Mouse (Mus musculus): ENCODE results near the gene Dnajc7. TPM values are rescaled to one million over a fixed set of nuclear protein-coding genes. Genes with fewer than 3 reads are reported as not detected.
"Not testable (repeated sequence)": the region's sequence is repeated elsewhere in the genome, so short reads cannot be mapped to it uniquely, and the experiment has no call there.

The Dnajc7 gene
- polyA plus RNA-seq, 2 experiments from 2014 or later, result 426 to 510 TPM

DNA sequence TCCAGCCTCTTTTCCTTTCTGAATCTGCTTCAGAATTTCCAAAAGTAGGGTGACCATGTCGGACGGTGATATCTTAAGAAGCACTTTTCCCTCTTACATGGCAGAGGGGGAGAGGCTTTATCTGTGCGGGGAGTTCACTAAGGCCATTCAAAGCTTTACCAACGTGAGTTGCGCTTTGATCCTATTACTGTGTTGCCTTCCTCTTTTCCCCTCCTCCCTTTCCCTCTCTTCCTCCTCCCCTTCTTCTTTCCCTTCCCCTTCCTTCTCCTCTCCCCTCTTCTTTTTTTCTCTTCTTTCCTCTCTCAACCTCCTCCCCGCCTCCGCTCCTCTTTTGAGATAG lies 74.3 kb downstream of the Dnajc7 start:
- ATAC-seq, result no peak

DNA sequence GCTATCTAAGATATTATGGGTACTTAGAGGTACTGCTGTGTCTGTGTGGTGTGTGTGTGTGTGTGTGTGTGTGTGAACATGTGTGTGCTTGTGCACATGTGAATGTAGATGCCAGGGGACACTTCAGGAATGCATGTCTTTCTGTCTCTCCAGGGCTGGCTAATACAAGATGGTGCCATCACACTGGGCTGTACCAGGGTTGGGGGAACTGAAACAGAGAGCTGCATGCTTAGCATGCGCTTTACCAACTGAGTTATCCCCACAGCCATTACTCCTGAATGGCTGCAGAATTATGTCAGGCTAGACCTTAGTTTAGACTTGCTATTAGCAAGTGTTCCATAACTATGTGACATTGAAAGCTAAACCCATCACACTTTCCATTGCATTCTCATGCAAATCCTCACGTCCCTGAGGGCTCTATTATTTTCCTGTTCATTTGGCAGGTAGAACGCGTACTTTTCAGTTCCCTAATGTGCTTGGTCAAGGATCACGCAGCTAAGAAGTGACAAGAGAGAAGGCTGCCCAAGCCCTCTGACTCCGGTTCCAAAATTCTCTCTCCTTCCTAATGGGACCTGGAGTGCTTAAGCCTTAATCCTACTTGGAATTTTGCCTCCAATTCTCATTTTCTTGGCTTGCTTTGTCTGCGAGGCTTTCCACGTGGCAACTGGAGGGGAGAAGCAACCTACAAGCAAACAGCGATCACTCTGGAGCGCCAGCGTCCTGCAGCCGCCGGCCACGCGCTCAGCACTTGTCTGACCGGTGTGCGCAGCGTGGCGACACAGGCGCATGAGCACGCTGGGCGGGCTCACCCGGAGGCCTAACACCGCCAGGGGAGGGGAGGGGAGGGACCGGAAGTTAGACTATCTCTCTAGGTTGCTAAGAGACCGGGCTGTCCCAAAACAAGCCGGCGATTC lies 74.9 kb downstream of the Dnajc7 start, which contains the start of gene Ttc25:
Ttc25 (plus strand) TSS at position 776 of the 914 bp plus-strand sequence.
- peak; percentile 97 for ATAC-seq

DNA sequence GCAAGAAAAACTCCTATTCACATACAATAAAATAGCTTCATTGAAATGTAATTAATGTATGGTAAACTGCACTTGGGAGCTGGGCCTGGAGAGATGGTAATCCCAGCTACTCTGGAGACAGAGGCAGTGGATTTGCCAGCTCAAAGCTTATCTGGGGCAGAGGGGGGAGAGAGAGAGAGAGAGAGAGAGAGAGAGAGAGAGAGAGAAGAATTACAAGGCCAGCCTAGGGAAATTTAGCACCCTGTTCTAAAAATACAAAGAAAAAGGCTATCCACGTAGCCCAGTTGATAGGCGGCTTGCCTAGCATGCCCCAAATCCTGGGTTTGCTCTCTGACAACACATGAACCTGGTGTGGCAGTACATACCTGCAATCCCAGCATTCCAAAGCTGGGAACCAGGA lies 78.4 kb downstream of the Dnajc7 start:
- ATAC-seq, result no peak

DNA sequence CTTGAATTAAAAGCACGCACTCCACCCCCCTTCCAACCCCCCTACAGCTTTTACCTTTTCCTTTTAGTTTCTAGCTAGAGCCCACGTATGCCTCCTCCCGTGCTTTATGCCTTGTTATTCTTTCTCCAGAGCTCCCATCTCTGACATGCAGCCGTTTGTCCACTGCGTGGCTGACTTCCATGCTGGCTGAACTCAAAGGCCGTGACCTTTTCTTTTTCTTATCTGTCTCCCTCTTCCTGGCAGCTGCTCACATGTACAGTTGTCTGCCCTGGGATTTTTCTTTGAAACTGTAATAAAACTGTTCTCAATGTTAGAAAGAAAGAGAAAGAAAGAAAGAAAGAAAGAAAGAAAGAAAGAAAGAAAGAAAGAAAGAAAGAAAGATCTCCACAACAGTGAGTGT lies 79.0 kb downstream of the Dnajc7 start:
- ATAC-seq, result no peak

DNA sequence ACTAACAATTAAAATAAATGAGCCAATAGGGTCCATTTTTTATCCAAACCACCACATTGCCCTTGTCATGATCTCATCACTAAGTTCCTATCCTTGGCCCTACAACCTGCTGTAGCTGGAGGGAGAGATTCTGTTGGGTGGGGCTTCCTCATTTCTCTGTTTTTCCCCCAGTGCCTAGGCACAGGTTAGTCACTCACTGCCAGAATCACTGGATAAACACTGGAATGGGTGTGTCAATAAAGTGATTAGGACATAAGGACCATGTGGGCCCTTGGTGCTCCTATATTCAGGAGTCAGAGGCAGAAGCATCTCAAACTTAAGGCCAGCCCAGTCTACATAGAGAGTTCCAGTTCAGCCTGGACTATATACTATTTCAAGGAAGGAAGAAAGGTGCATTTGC lies 83.5 kb downstream of the Dnajc7 start:
- no peak for ATAC-seq

DNA sequence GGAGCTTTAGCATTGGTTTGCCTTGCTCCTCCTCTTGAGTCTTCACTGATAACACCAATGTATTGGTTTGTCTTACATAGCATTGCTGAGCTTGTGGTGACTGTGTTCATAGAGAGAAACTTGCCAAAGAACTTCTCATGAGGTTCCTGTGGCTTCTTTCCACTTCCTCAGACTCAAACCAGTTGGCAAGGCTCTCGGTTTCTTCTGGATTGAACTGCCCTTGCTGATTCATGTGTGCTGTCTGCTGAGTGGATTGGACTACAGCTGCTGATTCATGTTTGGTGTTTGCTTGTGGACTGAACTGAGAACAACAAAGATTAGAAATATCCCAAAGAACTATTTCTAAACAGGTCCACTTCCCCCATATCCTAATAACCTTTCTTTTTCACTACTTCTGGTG lies 84.0 kb downstream of the Dnajc7 start:
- no peak for ATAC-seq

DNA sequence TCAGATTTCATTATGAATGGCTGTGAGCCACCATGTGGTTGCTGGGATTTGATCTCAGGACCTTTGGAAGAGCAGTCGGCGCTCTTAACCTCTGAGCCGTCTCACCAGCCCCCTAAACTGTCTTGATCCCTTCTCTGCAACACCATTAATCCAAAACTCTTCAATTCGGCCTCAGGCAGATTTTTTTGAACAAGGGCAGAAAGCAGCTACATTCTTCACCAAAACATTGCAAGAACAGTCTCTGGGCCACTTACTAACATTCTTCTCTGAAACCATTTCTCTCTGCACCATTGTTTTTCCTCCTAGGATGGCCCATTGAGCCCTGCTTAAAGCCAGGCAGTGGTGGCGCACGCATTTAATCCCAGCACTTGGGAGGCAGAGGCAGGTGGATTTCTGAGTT lies 85.1 kb downstream of the Dnajc7 start:
- ATAC-seq, result not testable (repeated sequence)

DNA sequence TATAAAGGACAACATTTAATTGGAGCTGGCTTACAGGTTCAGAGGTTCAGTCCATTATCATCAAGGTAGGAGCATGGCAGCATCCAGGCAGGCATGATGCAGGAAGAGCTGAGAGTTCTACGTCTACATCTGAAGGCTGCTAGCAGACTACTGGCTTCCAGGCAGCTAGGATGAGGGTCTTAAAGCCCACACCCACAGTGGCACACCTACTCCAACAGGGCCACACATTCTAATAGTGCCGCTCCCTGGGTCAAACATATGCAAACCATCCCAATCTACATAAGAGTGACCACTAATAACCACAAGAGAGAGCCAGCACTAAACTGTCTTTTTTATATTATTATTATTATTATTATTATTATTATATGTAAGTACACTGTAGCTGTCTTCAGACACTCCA lies 85.6 kb downstream of the Dnajc7 start:
- ATAC-seq, result not testable (repeated sequence)

DNA sequence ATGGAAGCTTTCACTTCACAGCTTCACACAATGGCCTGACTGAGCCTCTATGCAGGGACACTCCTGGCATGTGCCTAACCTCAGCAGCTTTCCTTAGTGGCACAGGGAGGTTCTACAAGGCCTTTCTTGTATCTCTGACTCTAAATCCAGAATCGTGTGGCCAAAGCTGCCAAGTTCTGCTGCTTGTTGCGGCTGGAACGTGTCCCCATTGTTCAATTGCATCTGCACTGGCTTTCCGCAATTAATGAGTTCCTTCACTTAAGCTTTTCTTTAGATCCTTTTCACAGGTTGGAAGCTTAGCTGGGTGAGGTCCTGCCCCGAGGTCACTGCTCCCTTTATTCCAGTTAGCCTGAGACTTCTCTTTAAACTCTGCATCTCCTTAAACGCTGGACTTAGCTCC lies 86.1 kb downstream of the Dnajc7 start:
- no peak for ATAC-seq

Other genes with a start within 250 kb of the Dnajc7 start
- 1 to 10 TPM in 1 of 2 experiments, under 1 TPM in 1; 0.32 to 1.9 TPM for gene Jup, start 222.4 kb downstream of the Dnajc7 start, polyA plus RNA-seq (2017; shearing (Covaris generic))
- not detected for gene P3h4, start 205.3 kb downstream of the Dnajc7 start, polyA plus RNA-seq (2017; shearing (Covaris generic))
- not detected for gene Fkbp10, start 204.5 kb downstream of the Dnajc7 start, polyA plus RNA-seq (2017; shearing (Covaris generic))
- gene Nt5c3b, start 178.4 kb downstream of the Dnajc7 start, polyA plus RNA-seq (2017; shearing (Covaris generic)), result 100 to 1,000 TPM; 126 to 156 TPM
- under 1 TPM; 0.16 to 0.65 TPM for gene Klhl10, start 178.3 kb downstream of the Dnajc7 start, polyA plus RNA-seq (2017; shearing (Covaris generic))
- gene Klhl11, start 147.4 kb downstream of the Dnajc7 start, polyA plus RNA-seq (2017; shearing (Covaris generic)), result 1 to 10 TPM; 2.2 to 3.0 TPM
- 100 to 1,000 TPM; 102 to 153 TPM for gene Acly, start 92.2 kb downstream of the Dnajc7 start, polyA plus RNA-seq (2017; shearing (Covaris generic))
- gene Ttc25, start 74.6 kb downstream of the Dnajc7 start, polyA plus RNA-seq (2017; shearing (Covaris generic)), result under 1 TPM in 1 of 2 experiments, not detected in 1; 0.24 TPM
- gene Cnp, start 45.3 kb downstream of the Dnajc7 start, polyA plus RNA-seq (2017; shearing (Covaris generic)), result 100 to 1,000 TPM; 185 to 348 TPM
- 10 to 100 TPM; 27.1 to 30.3 TPM for gene Nkiras2, start 924 bp downstream of the Dnajc7 start, polyA plus RNA-seq (2017; shearing (Covaris generic))
- under 1 TPM in 1 of 2 experiments, not detected in 1; 0.23 TPM for gene Zfp385c, start 72.3 kb upstream of the Dnajc7 start, polyA plus RNA-seq (2017; shearing (Covaris generic))
- 10 to 100 TPM; 31.6 to 60.3 TPM for gene Dhx58, start 84.1 kb upstream of the Dnajc7 start, polyA plus RNA-seq (2017; shearing (Covaris generic))
- gene Kat2a, start 92.3 kb upstream of the Dnajc7 start, polyA plus RNA-seq (2017; shearing (Covaris generic)), result 10 to 100 TPM; 11.1 to 13.2 TPM
- 1 to 10 TPM in 1 of 2 experiments, not detected in 1; 1.0 TPM for gene Hspb9, start 93.7 kb upstream of the Dnajc7 start, polyA plus RNA-seq (2017; shearing (Covaris generic))
- gene Rab5c, start 118.0 kb upstream of the Dnajc7 start, polyA plus RNA-seq (2017; shearing (Covaris generic)), result 10 to 100 TPM; 21.2 to 35.8 TPM
- gene Kcnh4, start 139.8 kb upstream of the Dnajc7 start, polyA plus RNA-seq (2017; shearing (Covaris generic)), result not detected
- gene Hcrt, start 142.8 kb upstream of the Dnajc7 start, polyA plus RNA-seq (2017; shearing (Covaris generic)), result not detected
- 1 to 10 TPM; 2.7 to 3.1 TPM for gene Ghdc, start 150.8 kb upstream of the Dnajc7 start, polyA plus RNA-seq (2017; shearing (Covaris generic))
- gene Stat5b, start 230.6 kb upstream of the Dnajc7 start, polyA plus RNA-seq (2017; shearing (Covaris generic)), result 10 to 100 TPM; 39.3 to 53.2 TPM
- 10 to 100 TPM; 37.9 to 52.4 TPM for gene Stat5a, start 239.2 kb upstream of the Dnajc7 start, polyA plus RNA-seq (2017; shearing (Covaris generic))